Mouse (Mus musculus): ENCODE data around the gene Zcchc7. TPM values are rescaled to one million over a fixed set of nuclear protein-coding genes. Genes with fewer than 3 reads are reported as not detected.

Gene Zcchc7
- polyA plus RNA-seq, 1 experiment from 2014 or later, result 36.4 TPM

GRCm38 (mm10) chr4:44923129-44923481 lies 167.4 kb downstream of the Zcchc7 start:
- ATAC-seq (ENCODE audit: low FRiP score, low TSS enrichment), result no peak
- DNase-seq (ENCODE audit: low spot score), result no peak
- Histone ChIP-seq H3K27me3 (ENCODE audit: control insufficient read depth, insufficient read depth, low read length) (no peaks in the 10 kb centered on the region), H3K4me1 (replicated peaks; ENCODE audit: control insufficient read depth, insufficient read depth) (no peaks in the 10 kb centered on the region), H3K4me3 (ENCODE audit: low read depth, low read length) (no peak overlapping the region), H3K4me2 (replicated peaks; ENCODE audit: low read depth) (no peak overlapping the region), H3K9me3 (ENCODE audit: control insufficient read depth, low read length) (no peaks in the 10 kb centered on the region), H3K36me3 (ENCODE audit: control insufficient read depth, insufficient read depth, low read length) (peaks cover 5% of the 10 kb centered on the region; the same call in 1 of the 2 replicates), H3K9ac (ENCODE audit: low read length) (no peak overlapping the region), H3K27ac (replicated peaks) (no peak overlapping the region)
- TF ChIP-seq EP300 (optimal IDR thresholded peaks at IDR 0.05) (no peak), CTCF (IDR thresholded peaks at IDR 0.05; ENCODE audit: low read depth) (no peak)
- WGBS, result 84% methylated on average over 5 of the region's 5 CpGs

GRCm38 (mm10) chr4:44927934-44928333 lies 172.3 kb downstream of the Zcchc7 start:
- WGBS, result 80% methylated on average over 2 of the region's 2 CpGs
- H3K27ac ChIP-seq (replicated peaks), result no peak overlapping the region
- no peak for ATAC-seq (ENCODE audit: low FRiP score, low TSS enrichment)
- H3K9me3 ChIP-seq (ENCODE audit: control insufficient read depth, low read length), result no peaks in the 10 kb centered on the region
- DNase-seq (ENCODE audit: low spot score), result no peak
- peaks cover 8% of the 10 kb centered on the region for H3K36me3 ChIP-seq (ENCODE audit: control insufficient read depth, insufficient read depth, low read length)
- H3K9ac ChIP-seq (ENCODE audit: low read length), result no peak overlapping the region
- no peak overlapping the region for H3K4me2 ChIP-seq (replicated peaks; ENCODE audit: low read depth)
- H3K4me3 ChIP-seq (ENCODE audit: low read depth, low read length), result no peak overlapping the region
- H3K4me1 ChIP-seq (replicated peaks; ENCODE audit: control insufficient read depth, insufficient read depth), result no peaks in the 10 kb centered on the region
- TF ChIP-seq CTCF (IDR thresholded peaks at IDR 0.05; ENCODE audit: low read depth) (no peak), EP300 (optimal IDR thresholded peaks at IDR 0.05) (no peak)
- no peaks in the 10 kb centered on the region for H3K27me3 ChIP-seq (ENCODE audit: control insufficient read depth, insufficient read depth, low read length)

DNA sequence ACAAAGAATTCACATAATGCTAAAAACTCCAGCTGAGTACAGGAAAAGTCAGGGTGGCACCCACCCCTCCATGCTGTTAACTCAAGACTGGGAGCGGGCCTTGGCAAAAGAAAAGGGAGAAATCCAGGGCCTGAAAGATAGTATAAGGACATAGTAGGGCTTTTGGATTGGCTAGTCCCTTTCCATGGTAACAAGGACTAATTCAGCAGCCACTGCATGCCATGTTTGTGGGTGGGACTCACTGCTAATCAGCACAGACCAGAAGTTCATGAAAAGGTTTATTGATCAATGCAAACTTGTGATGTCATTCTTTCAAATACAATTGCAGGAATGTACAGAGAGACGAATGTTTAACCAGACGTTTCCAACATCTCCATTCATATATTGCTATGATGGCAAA lies 173.1 kb downstream of the Zcchc7 start:
- no peak overlapping the region for H3K9ac ChIP-seq (ENCODE audit: low read length)
- 57% methylated on average over 3 of the region's 3 CpGs for WGBS
- no peak overlapping the region for H3K27ac ChIP-seq (replicated peaks)
- no peaks in the 10 kb centered on the region for H3K27me3 ChIP-seq (ENCODE audit: control insufficient read depth, insufficient read depth, low read length)
- peaks cover 8% of the 10 kb centered on the region for H3K36me3 ChIP-seq (ENCODE audit: control insufficient read depth, insufficient read depth, low read length)
- H3K4me1 ChIP-seq (replicated peaks; ENCODE audit: control insufficient read depth, insufficient read depth), result no peaks in the 10 kb centered on the region
- H3K9me3 ChIP-seq (ENCODE audit: control insufficient read depth, low read length), result no peaks in the 10 kb centered on the region
- H3K4me2 ChIP-seq (replicated peaks; ENCODE audit: low read depth), result no peak overlapping the region
- no peak for TF ChIP-seq EP300 (optimal IDR thresholded peaks at IDR 0.05)
- H3K4me3 ChIP-seq (ENCODE audit: low read depth, low read length), result no peak overlapping the region
- ATAC-seq (ENCODE audit: low FRiP score, low TSS enrichment) (no peak), DNase-seq (ENCODE audit: low spot score) (no peak)

DNA sequence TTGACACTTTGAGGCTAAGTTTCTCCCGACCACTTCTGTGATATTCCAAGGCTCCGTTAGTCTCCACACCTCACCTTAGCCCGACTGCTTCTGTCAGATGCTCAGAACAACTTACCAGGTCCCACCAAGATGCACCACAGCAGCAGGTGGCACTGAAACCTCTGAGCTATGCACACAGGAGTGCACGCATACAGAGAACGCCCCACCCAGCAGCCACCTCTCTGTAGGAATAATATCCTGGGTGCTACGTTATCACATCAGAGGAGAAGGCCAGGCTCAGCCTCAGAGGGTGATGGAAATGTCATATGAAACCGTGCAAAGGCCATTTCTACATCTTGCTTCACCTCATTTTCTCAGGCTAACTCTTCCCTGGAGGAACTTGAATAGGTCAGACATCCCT lies 174.7 kb downstream of the Zcchc7 start:
- H3K9ac ChIP-seq (ENCODE audit: low read length), result no peak overlapping the region
- no peak overlapping the region for H3K4me2 ChIP-seq (replicated peaks; ENCODE audit: low read depth)
- no peak overlapping the region for H3K4me3 ChIP-seq (ENCODE audit: low read depth, low read length)
- no peak for DNase-seq (ENCODE audit: low spot score)
- TF ChIP-seq CTCF (IDR thresholded peaks at IDR 0.05; ENCODE audit: low read depth) (no peak), EP300 (optimal IDR thresholded peaks at IDR 0.05) (no peak)
- ATAC-seq (ENCODE audit: low FRiP score, low TSS enrichment), result no peak
- H3K27me3 ChIP-seq (ENCODE audit: control insufficient read depth, insufficient read depth, low read length), result no peaks in the 10 kb centered on the region
- WGBS, result 91% methylated on average over 7 of the region's 7 CpGs
- no peak overlapping the region for H3K27ac ChIP-seq (replicated peaks)
- peaks cover 8% of the 10 kb centered on the region for H3K36me3 ChIP-seq (ENCODE audit: control insufficient read depth, insufficient read depth, low read length)
- no peaks in the 10 kb centered on the region for H3K4me1 ChIP-seq (replicated peaks; ENCODE audit: control insufficient read depth, insufficient read depth)
- H3K9me3 ChIP-seq (ENCODE audit: control insufficient read depth, low read length), result no peaks in the 10 kb centered on the region

GRCm38 (mm10) chr4:44931732-44932131 lies 176.1 kb downstream of the Zcchc7 start:
- ATAC-seq (ENCODE audit: low FRiP score, low TSS enrichment) (no peak), DNase-seq (ENCODE audit: low spot score) (no peak)
- no peaks in the 10 kb centered on the region for H3K9me3 ChIP-seq (ENCODE audit: control insufficient read depth, low read length)
- TF ChIP-seq EP300 (optimal IDR thresholded peaks at IDR 0.05), result no peak
- no peak for TF ChIP-seq CTCF (IDR thresholded peaks at IDR 0.05; ENCODE audit: low read depth)
- H3K27ac ChIP-seq (replicated peaks), result no peak overlapping the region
- H3K4me1 ChIP-seq (replicated peaks; ENCODE audit: control insufficient read depth, insufficient read depth), result no peaks in the 10 kb centered on the region
- WGBS, result 88% methylated on average over 6 of the region's 6 CpGs
- no peak overlapping the region for H3K9ac ChIP-seq (ENCODE audit: low read length)
- H3K4me3 ChIP-seq (ENCODE audit: low read depth, low read length), result no peak overlapping the region
- H3K4me2 ChIP-seq (replicated peaks; ENCODE audit: low read depth), result no peak overlapping the region
- peaks cover 6% of the 10 kb centered on the region for H3K36me3 ChIP-seq (ENCODE audit: control insufficient read depth, insufficient read depth, low read length)
- no peaks in the 10 kb centered on the region for H3K27me3 ChIP-seq (ENCODE audit: control insufficient read depth, insufficient read depth, low read length)

- no peaks in the 10 kb centered on the region for H3K27me3 ChIP-seq (ENCODE audit: control insufficient read depth, insufficient read depth, low read length)
- no peak for TF ChIP-seq CTCF (IDR thresholded peaks at IDR 0.05; ENCODE audit: low read depth)
- TF ChIP-seq EP300 (optimal IDR thresholded peaks at IDR 0.05), result no peak
- 72% methylated on average over 8 of the region's 8 CpGs for WGBS
- no peak overlapping the region for H3K27ac ChIP-seq (replicated peaks)
- no peak overlapping the region for H3K4me2 ChIP-seq (replicated peaks; ENCODE audit: low read depth)
- H3K4me1 ChIP-seq (replicated peaks; ENCODE audit: control insufficient read depth, insufficient read depth), result no peaks in the 10 kb centered on the region
- ATAC-seq (ENCODE audit: low FRiP score, low TSS enrichment) (no peak), DNase-seq (ENCODE audit: low spot score) (no peak)
- H3K9me3 ChIP-seq (ENCODE audit: control insufficient read depth, low read length), result no peaks in the 10 kb centered on the region
- H3K4me3 ChIP-seq (ENCODE audit: low read depth, low read length), result no peak overlapping the region
- no peak overlapping the region for H3K9ac ChIP-seq (ENCODE audit: low read length)
- no peaks in the 10 kb centered on the region for H3K36me3 ChIP-seq (ENCODE audit: control insufficient read depth, insufficient read depth, low read length)
Observed at GRCm38 (mm10) chr4:44938359-44939340, 183.0 kb downstream of the Zcchc7 start.

All from stomach, postnatal 0 days (tissue).